Mouse (Mus musculus) midbrain, embryonic 16.5 days (tissue): ENCODE data around the gene D330045A20Rik. TPM values are rescaled to one million over a fixed set of nuclear protein-coding genes. Genes with fewer than 3 reads are reported as not detected.
"Not testable (repeated sequence)": the region's sequence is repeated elsewhere in the genome, so short reads cannot be mapped to it uniquely, and the experiment has no call there.

Experiments
- ATAC-seq: fragments of 200-750 bp; cut with Nextera tagmentation; 2 replicates; pipeline ENCODE4 v1.8.0; 2017; ENCODE audit warnings: moderate TSS enrichment
- H3K27ac ChIP-seq: fragments of 300-500 bp; sonication (generic); 2 replicates; pipeline ENCODE4 v1.5.1; 2014; ENCODE audit warnings: mild to moderate bottlenecking, low read length, mixed read lengths
- H3K27me3 ChIP-seq: fragments of 300-500 bp; sonication (generic); 2 replicates; pipeline ENCODE4 v1.6.1; 2014; ENCODE audit warnings: low read depth, low read length, mixed read lengths; ENCODE audit not compliant: control insufficient read depth, insufficient read depth
- H3K36me3 ChIP-seq: fragments of 300-500 bp; sonication (generic); 2 replicates; pipeline ENCODE4 v1.6.1; 2014; ENCODE audit warnings: mild to moderate bottlenecking, low read length, moderate library complexity, mixed read lengths; ENCODE audit not compliant: control insufficient read depth, insufficient read depth
- H3K4me1 ChIP-seq: fragments of 300-500 bp; sonication (generic); 2 replicates; pipeline ENCODE4 v1.6.1; 2014; ENCODE audit warnings: mild to moderate bottlenecking, low read length, mixed read lengths; ENCODE audit not compliant: control insufficient read depth, insufficient read depth
- H3K4me2 ChIP-seq: fragments of 300-500 bp; sonication (generic); 2 replicates; pipeline ENCODE4 v1.6.1; 2014; ENCODE audit warnings: mild to moderate bottlenecking, low read length, mixed read lengths
- H3K4me3 ChIP-seq: fragments of 300-500 bp; sonication (generic); 2 replicates; pipeline ENCODE4 v1.5.1; 2014; ENCODE audit warnings: low read depth, mild to moderate bottlenecking, low read length, moderate library complexity, mixed read lengths
- H3K9ac ChIP-seq: fragments of 300-500 bp; sonication (generic); 2 replicates; pipeline ENCODE4 v1.6.1; 2014; ENCODE audit warnings: low read depth, low read length, mixed read lengths
- H3K9me3 ChIP-seq: fragments of 300-500 bp; sonication (generic); replicated peaks from 2 replicates; pipeline ENCODE4 v1.6.1; 2014; ENCODE audit warnings: mild to moderate bottlenecking, low read length, mixed read lengths; ENCODE audit not compliant: control insufficient read depth, poor library complexity, severe bottlenecking
- WGBS: fragments of 180-500 bp; shearing (Covaris S2); extraction: QIAGEN DNeasy Blood & Tissue Kit; methylation state at CpG from one replicate; pipeline ENCODE4 v1.1.7; 2014; 5-methylcytosine and 5-hydroxymethylcytosine counted together
- polyA plus RNA-seq: library from polyadenylated mRNA; unstranded; fragments of >200 nt; fragmentation: Nextera tagmentation; extraction: Ambion mirVana; gene quantifications from 2 replicates; pipeline ENCODE4 v1.2.1, GENCODE M21; 2015

The D330045A20Rik gene
- polyA plus RNA-seq, 1 experiment from 2014 or later = 2.2 TPM

GRCm38 (mm10) chrX:139562255-139562924 is 82.2 kb downstream of the D330045A20Rik start:
- 76% methylated on average over 5 of the region's 5 CpGs for WGBS

DNA sequence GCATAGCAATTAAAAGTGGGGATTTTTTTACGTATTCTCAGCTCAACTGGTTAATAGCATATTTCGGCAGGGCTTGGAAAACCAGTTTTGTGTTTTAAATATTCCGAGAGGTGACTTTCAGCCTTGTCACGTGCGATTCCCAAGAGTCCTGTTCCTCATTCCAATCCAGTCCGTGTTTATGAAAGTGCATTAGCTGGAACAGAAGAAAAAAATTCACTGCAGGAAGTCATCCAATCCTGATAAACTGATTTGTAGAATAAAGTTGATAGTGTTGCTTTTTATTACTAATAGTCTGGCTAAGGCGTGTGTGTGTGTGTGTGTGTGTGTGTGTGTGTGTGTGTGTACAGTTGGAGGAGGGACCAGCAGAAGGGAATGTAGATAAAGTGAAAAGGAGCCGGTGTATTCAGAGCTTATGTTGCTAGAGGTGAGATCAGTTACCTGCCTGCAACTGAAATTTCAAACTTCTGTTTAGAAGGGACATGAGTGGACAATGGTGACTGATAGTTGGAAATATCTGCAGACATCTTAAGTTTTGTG is 82.8 kb downstream of the D330045A20Rik start, which contains the start of gene Rnf128:
Gene Rnf128 (plus strand): TSS at position 392 of the 537 bp plus-strand sequence.
- Histone ChIP-seq H3K9ac (no peak within 1 kb of the TSS), H3K9me3 (no peaks in the 10 kb centered on the region), H3K27me3 (no peaks in the 10 kb centered on the region; the same call in 1 of the 2 replicates), H3K4me3 (no peak within 1 kb of the TSS), H3K27ac (no peak within 1 kb of the TSS), H3K4me2 (no peak within 1 kb of the TSS), H3K36me3 (no peaks in the 10 kb centered on the region), H3K4me1 (no peaks in the 10 kb centered on the region)
- no peak for ATAC-seq
- 84% methylated on average over 8 of the region's 8 CpGs for WGBS

More at GRCm38 (mm10) chrX:139562255-139562924, 82.2 kb downstream of the D330045A20Rik start:
- H3K27me3 ChIP-seq = no peaks in the 10 kb centered on the region; the same call in 1 of the 2 replicates
- H3K4me2 ChIP-seq = no peak overlapping the region
- H3K4me3 ChIP-seq = no peak overlapping the region
- no peaks in the 10 kb centered on the region for H3K9me3 ChIP-seq
- no peaks in the 10 kb centered on the region for H3K4me1 ChIP-seq
- H3K36me3 ChIP-seq = no peaks in the 10 kb centered on the region
- ATAC-seq = no peak
- no peak overlapping the region for H3K27ac ChIP-seq
- H3K9ac ChIP-seq = no peak overlapping the region

DNA sequence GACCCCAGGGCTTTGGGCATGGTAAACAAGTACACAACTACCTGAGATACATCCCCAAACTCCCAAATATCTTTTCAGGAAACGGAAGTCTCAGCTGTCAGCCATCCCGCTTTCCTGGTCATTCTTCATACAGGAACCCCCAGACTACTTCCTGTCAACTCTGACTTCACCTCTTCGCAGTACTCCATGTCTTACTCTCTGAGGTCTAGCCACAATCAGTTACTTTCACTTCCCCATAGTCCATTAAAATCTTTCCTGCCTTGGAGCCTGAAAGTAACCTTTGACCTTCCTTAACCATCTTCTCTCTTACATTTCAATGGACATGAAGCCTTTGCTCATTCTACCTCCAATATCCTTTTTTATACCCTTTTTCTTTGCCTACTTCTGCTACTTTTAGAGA is 89.9 kb downstream of the D330045A20Rik start:
- H3K36me3 ChIP-seq = no peaks in the 10 kb centered on the region
- no peak overlapping the region for H3K9ac ChIP-seq
- no peak overlapping the region for H3K4me3 ChIP-seq
- no peak overlapping the region for H3K27ac ChIP-seq
- WGBS = 93% methylated on average over 3 of the region's 3 CpGs
- no peaks in the 10 kb centered on the region; the same call in 1 of the 2 replicates for H3K27me3 ChIP-seq
- no peak for ATAC-seq
- no peak overlapping the region for H3K4me2 ChIP-seq
- no peaks in the 10 kb centered on the region for H3K4me1 ChIP-seq
- no peaks in the 10 kb centered on the region for H3K9me3 ChIP-seq

- H3K4me2 ChIP-seq = no peak overlapping the region
- no peak overlapping the region for H3K9ac ChIP-seq
- no peak overlapping the region for H3K27ac ChIP-seq
- 75% methylated on average over 6 of the region's 6 CpGs for WGBS
- no peaks in the 10 kb centered on the region for H3K36me3 ChIP-seq
- H3K27me3 ChIP-seq = no peaks in the 10 kb centered on the region
- no peak overlapping the region for H3K4me3 ChIP-seq
- H3K9me3 ChIP-seq = no peaks in the 10 kb centered on the region
- no peak for ATAC-seq
- H3K4me1 ChIP-seq = no peaks in the 10 kb centered on the region
Observed at GRCm38 (mm10) chrX:139578649-139579278, 98.6 kb downstream of the D330045A20Rik start.

DNA sequence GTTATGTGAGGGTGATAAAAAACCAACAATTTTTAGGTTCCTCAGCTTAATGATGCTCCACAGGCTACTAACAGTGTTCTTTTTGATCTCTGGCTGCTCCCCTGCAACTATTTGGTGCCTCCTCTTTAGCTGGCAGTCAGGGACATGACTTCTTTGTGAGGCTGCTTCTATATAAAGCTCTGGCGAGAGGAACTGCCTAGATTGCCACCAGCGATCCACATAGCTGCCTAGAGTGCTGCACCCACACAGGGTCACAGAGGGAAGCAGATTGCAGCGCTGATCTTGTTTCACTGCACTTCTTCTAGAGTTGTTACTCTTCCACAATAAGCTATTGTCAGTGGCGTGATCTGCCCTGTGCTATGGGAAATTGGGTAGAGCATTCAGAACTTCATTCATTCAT is 103.4 kb downstream of the D330045A20Rik start:
- Histone ChIP-seq H3K27me3 (no peaks in the 10 kb centered on the region), H3K9me3 (no peaks in the 10 kb centered on the region), H3K9ac (no peak overlapping the region), H3K4me1 (no peaks in the 10 kb centered on the region), H3K4me3 (no peak overlapping the region), H3K27ac (no peak overlapping the region), H3K4me2 (no peak overlapping the region), H3K36me3 (no peaks in the 10 kb centered on the region)
- WGBS = 43% methylated on average over 4 of the region's 4 CpGs
- no peak for ATAC-seq

DNA sequence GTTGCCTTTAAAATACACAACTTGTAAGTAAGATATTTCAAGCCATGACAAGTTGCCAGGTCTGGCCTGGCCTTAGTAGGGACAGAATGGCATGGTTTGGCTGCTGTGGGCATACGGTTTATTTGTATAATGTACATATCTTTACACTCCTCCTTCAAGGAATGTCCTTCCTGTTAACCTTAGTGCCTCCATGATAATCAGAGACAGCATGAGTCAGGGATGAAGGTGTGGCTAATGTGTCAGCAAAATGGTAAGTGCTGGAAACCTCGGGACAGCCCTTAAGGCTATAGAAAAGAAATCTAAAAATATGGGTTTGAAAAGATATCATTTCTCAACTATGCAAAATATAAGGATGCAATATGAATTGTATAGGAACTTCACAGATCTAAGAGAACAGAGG is 106.5 kb downstream of the D330045A20Rik start:
- not testable (repeated sequence) for ATAC-seq, H3K36me3 ChIP-seq, H3K27me3 ChIP-seq, H3K4me1 ChIP-seq, H3K4me3 ChIP-seq, H3K9ac ChIP-seq, H3K4me2 ChIP-seq, H3K27ac ChIP-seq, H3K9me3 ChIP-seq
- WGBS = 74% methylated on average over 2 of the region's 2 CpGs

DNA sequence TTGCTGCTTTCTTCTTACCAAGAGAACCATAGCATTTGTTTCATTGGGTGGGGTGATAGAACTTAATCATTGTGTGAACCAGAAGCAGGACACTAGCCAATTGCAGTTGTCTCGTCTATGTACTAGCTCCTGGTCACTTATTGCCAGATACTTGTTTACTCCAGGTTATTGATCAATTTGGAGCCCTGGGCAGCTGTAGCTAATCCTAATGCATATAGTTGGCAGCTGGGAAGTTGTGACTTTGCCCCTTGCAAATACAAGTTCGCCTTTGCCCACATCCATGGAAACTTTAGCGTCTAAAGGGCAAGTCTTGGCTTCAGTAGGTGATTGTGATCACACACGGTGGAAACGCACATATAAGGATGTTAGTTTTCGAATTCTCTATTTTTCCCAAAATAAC is 116.2 kb downstream of the D330045A20Rik start:
- Histone ChIP-seq H3K9me3 (no peaks in the 10 kb centered on the region), H3K4me2 (no peak overlapping the region), H3K36me3 (no peaks in the 10 kb centered on the region), H3K27ac (no peak overlapping the region), H3K4me3 (no peak overlapping the region), H3K27me3 (peaks cover 2% of the 10 kb centered on the region), H3K9ac (no peak overlapping the region), H3K4me1 (no peaks in the 10 kb centered on the region)
- 86% methylated on average over 6 of the region's 6 CpGs for WGBS
- no peak for ATAC-seq
